Mouse (Mus musculus): ENCODE measurements around the gene Wfs1. TPM values are rescaled to one million over a fixed set of nuclear protein-coding genes. Genes with fewer than 3 reads are reported as not detected.

Wfs1 gene
- polyA plus RNA-seq, 1 experiment from 2014 or later, result 6.1 TPM

- 89% methylated on average over 7 of the region's 7 CpGs for WGBS
- no peak overlapping the region for H3K4me3 ChIP-seq
- no peaks in the 10 kb centered on the region for H3K36me3 ChIP-seq
Observed at GRCm38 (mm10) chr5:36979631-36980030, 9.4 kb downstream of the Wfs1 start.

GRCm38 (mm10) chr5:36979001-36979400, 10.0 kb downstream of the Wfs1 start:
- Histone ChIP-seq H3K36me3 (no peaks in the 10 kb centered on the region), H3K9me3 (no peaks in the 10 kb centered on the region), H3K4me2 (replicated peaks) (no peak overlapping the region), H3K4me3 (no peak overlapping the region), H3K27me3 (no peaks in the 10 kb centered on the region), H3K27ac (replicated peaks) (no peak overlapping the region), H3K9ac (replicated peaks) (no peak overlapping the region), H3K4me1 (no peaks in the 10 kb centered on the region)
- ATAC-seq (replicated peaks), result no peak
- 80% methylated on average over 8 of the region's 8 CpGs for WGBS

More at GRCm38 (mm10) chr5:36979631-36980030, 9.4 kb downstream of the Wfs1 start:
- Histone ChIP-seq H3K27ac (replicated peaks) (no peak overlapping the region), H3K9ac (replicated peaks) (no peak overlapping the region), H3K9me3 (no peaks in the 10 kb centered on the region), H3K27me3 (no peaks in the 10 kb centered on the region), H3K4me2 (replicated peaks) (no peak overlapping the region), H3K4me1 (no peaks in the 10 kb centered on the region)
- ATAC-seq (replicated peaks), result no peak

GRCm38 (mm10) chr5:36977809-36978208, 11.2 kb downstream of the Wfs1 start:
- no peak overlapping the region for H3K4me2 ChIP-seq (replicated peaks)
- WGBS, result 63% methylated on average over 9 of the region's 9 CpGs

GRCm38 (mm10) chr5:36975336-36975735, 13.7 kb downstream of the Wfs1 start:
- no peaks in the 10 kb centered on the region for H3K4me1 ChIP-seq
- H3K4me3 ChIP-seq, result no peak overlapping the region
- H3K9me3 ChIP-seq, result no peaks in the 10 kb centered on the region
- 90% methylated on average over 13 of the region's 13 CpGs for WGBS
- H3K27ac ChIP-seq (replicated peaks), result no peak overlapping the region
- H3K27me3 ChIP-seq, result no peaks in the 10 kb centered on the region
- no peak overlapping the region for H3K4me2 ChIP-seq (replicated peaks)
- ATAC-seq (replicated peaks), result no peak
- no peaks in the 10 kb centered on the region for H3K36me3 ChIP-seq
- H3K9ac ChIP-seq (replicated peaks), result no peak overlapping the region

More at GRCm38 (mm10) chr5:36977809-36978208, 11.2 kb downstream of the Wfs1 start:
- Histone ChIP-seq H3K27ac (replicated peaks) (no peak overlapping the region), H3K4me3 (no peak overlapping the region), H3K36me3 (no peaks in the 10 kb centered on the region), H3K27me3 (no peaks in the 10 kb centered on the region), H3K4me1 (no peaks in the 10 kb centered on the region), H3K9me3 (no peaks in the 10 kb centered on the region), H3K9ac (replicated peaks) (no peak overlapping the region)
- ATAC-seq (replicated peaks), result no peak

GRCm38 (mm10) chr5:36971587-36971986, 17.4 kb downstream of the Wfs1 start:
- 86% methylated on average over 8 of the region's 8 CpGs for WGBS
- ATAC-seq (replicated peaks), result no peak
- H3K9me3 ChIP-seq, result no peaks in the 10 kb centered on the region

GRCm38 (mm10) chr5:36960501-36960900, 28.5 kb downstream of the Wfs1 start:
- no peaks in the 10 kb centered on the region for H3K27me3 ChIP-seq
- H3K27ac ChIP-seq (replicated peaks), result peak overlapping the region; percentile 66
- 8% methylated on average over 5 of the region's 5 CpGs for WGBS
- no peaks in the 10 kb centered on the region for H3K9me3 ChIP-seq
- no peaks in the 10 kb centered on the region for H3K36me3 ChIP-seq
- no peak overlapping the region for H3K9ac ChIP-seq (replicated peaks)
- H3K4me3 ChIP-seq, result no peak overlapping the region
- no peak overlapping the region for H3K4me2 ChIP-seq (replicated peaks)
- peaks cover 11% of the 10 kb centered on the region for H3K4me1 ChIP-seq
- ATAC-seq (replicated peaks), result peak; percentile 53

More at GRCm38 (mm10) chr5:36971587-36971986, 17.4 kb downstream of the Wfs1 start:
- Histone ChIP-seq H3K27me3 (no peaks in the 10 kb centered on the region), H3K4me2 (replicated peaks) (no peak overlapping the region), H3K4me3 (no peak overlapping the region), H3K4me1 (no peaks in the 10 kb centered on the region), H3K9ac (replicated peaks) (no peak overlapping the region), H3K36me3 (no peaks in the 10 kb centered on the region), H3K27ac (replicated peaks) (no peak overlapping the region)

- Histone ChIP-seq H3K9ac (replicated peaks) (no peak overlapping the region), H3K36me3 (no peaks in the 10 kb centered on the region), H3K27me3 (no peaks in the 10 kb centered on the region), H3K9me3 (no peaks in the 10 kb centered on the region), H3K4me1 (peaks cover 11% of the 10 kb centered on the region), H3K27ac (replicated peaks) (no peak overlapping the region), H3K4me3 (no peak overlapping the region), H3K4me2 (replicated peaks) (no peak overlapping the region)
- peak; percentile 56 for ATAC-seq (replicated peaks)
- WGBS, result 28% methylated on average over 5 of the region's 5 CpGs
Observed at GRCm38 (mm10) chr5:36958837-36959236, 30.2 kb downstream of the Wfs1 start.

- Histone ChIP-seq H3K36me3 (no peaks in the 10 kb centered on the region), H3K9ac (replicated peaks) (no peak overlapping the region), H3K4me2 (replicated peaks) (no peak overlapping the region), H3K27me3 (0 out of 2 replicates have a peak, but pooled peaks cover under 1% of the 10 kb centered on the region), H3K4me3 (no peak overlapping the region), H3K27ac (replicated peaks) (no peak overlapping the region), H3K9me3 (no peaks in the 10 kb centered on the region), H3K4me1 (peaks cover 3% of the 10 kb centered on the region)
- 27% methylated on average over 4 of the region's 4 CpGs for WGBS
- no peak for ATAC-seq (replicated peaks)
Observed at GRCm38 (mm10) chr5:36955366-36955765, 33.6 kb downstream of the Wfs1 start.

- WGBS, result 93% methylated on average over 15 of the region's 15 CpGs
- no peak for ATAC-seq (replicated peaks)
- no peaks in the 10 kb centered on the region for H3K4me1 ChIP-seq
- no peak overlapping the region for H3K27ac ChIP-seq (replicated peaks)
- no peaks in the 10 kb centered on the region for H3K9me3 ChIP-seq
- no peak overlapping the region for H3K4me2 ChIP-seq (replicated peaks)
- no peaks in the 10 kb centered on the region for H3K36me3 ChIP-seq
- H3K9ac ChIP-seq (replicated peaks), result no peak overlapping the region
- no peak overlapping the region for H3K4me3 ChIP-seq
- peaks cover 12% of the 10 kb centered on the region; the same call in 1 of the 2 replicates for H3K27me3 ChIP-seq
Observed at GRCm38 (mm10) chr5:36952311-36952710, 36.7 kb downstream of the Wfs1 start.

GRCm38 (mm10) chr5:36950871-36951270, 38.1 kb downstream of the Wfs1 start:
- no peak overlapping the region for H3K4me3 ChIP-seq
- no peak for ATAC-seq (replicated peaks)
- no peaks in the 10 kb centered on the region for H3K9me3 ChIP-seq
- H3K27ac ChIP-seq (replicated peaks), result no peak overlapping the region
- H3K9ac ChIP-seq (replicated peaks), result no peak overlapping the region
- H3K36me3 ChIP-seq, result no peaks in the 10 kb centered on the region
- no peak overlapping the region for H3K4me2 ChIP-seq (replicated peaks)
- WGBS, result 64% methylated on average over 2 of the region's 2 CpGs
- H3K27me3 ChIP-seq, result peaks cover 12% of the 10 kb centered on the region; the same call in 1 of the 2 replicates
- H3K4me1 ChIP-seq, result peaks cover 5% of the 10 kb centered on the region

- Histone ChIP-seq H3K27ac (replicated peaks) (no peak overlapping the region), H3K36me3 (no peaks in the 10 kb centered on the region), H3K9ac (replicated peaks) (no peak overlapping the region), H3K4me1 (peaks cover 20% of the 10 kb centered on the region), H3K27me3 (peaks cover 12% of the 10 kb centered on the region; the same call in 1 of the 2 replicates), H3K9me3 (no peaks in the 10 kb centered on the region), H3K4me3 (no peak overlapping the region), H3K4me2 (replicated peaks) (no peak overlapping the region)
- WGBS, result 6% methylated on average over 3 of the region's 3 CpGs
- peak; percentile 27 for ATAC-seq (replicated peaks)
Observed at GRCm38 (mm10) chr5:36948831-36949230, 40.2 kb downstream of the Wfs1 start.

GRCm38 (mm10) chr5:36946445-36946844, 42.6 kb downstream of the Wfs1 start:
- no peak overlapping the region for H3K4me3 ChIP-seq
- H3K9me3 ChIP-seq, result no peaks in the 10 kb centered on the region
- no peaks in the 10 kb centered on the region for H3K36me3 ChIP-seq
- peaks cover 20% of the 10 kb centered on the region for H3K4me1 ChIP-seq
- peak; percentile 18 for ATAC-seq (replicated peaks)
- WGBS, result under 1% methylated on average over 5 of the region's 5 CpGs
- H3K27ac ChIP-seq (replicated peaks), result peak overlapping the region; percentile 91
- H3K9ac ChIP-seq (replicated peaks), result no peak overlapping the region
- H3K4me2 ChIP-seq (replicated peaks), result no peak overlapping the region
- peaks cover 12% of the 10 kb centered on the region; the same call in 1 of the 2 replicates for H3K27me3 ChIP-seq

GRCm38 (mm10) chr5:36945713-36946112, 43.3 kb downstream of the Wfs1 start:
- Histone ChIP-seq H3K4me1 (peaks cover 20% of the 10 kb centered on the region), H3K27me3 (peaks cover 12% of the 10 kb centered on the region; the same call in 1 of the 2 replicates), H3K36me3 (no peaks in the 10 kb centered on the region), H3K9me3 (no peaks in the 10 kb centered on the region), H3K9ac (replicated peaks) (no peak overlapping the region), H3K27ac (replicated peaks) (peak overlapping the region; percentile 91), H3K4me2 (replicated peaks) (no peak overlapping the region), H3K4me3 (no peak overlapping the region)
- peak; percentile 15; the same call in 1 of the 2 replicates for ATAC-seq (replicated peaks)
- WGBS, result 78% methylated on average over 2 of the region's 2 CpGs

Measured in forebrain, embryonic 15.5 days (tissue).